7 mouse cellular contexts compared by ENCODE assay signal in genomic region chr2:26236681-26237289, GRCm38 (mm10). TPM values are rescaled to one million over a fixed set of nuclear protein-coding genes. Genes with fewer than 3 reads are reported as not detected.
DNase-seq lines count a peak whose midpoint lies in the region; ATAC-seq lines count a peak whose summit lies in the region.

No protein-coding gene starts in this region.

- peak overlapping the region; percentile 80 for H3K9ac ChIP-seq in lung, embryonic 15.5 days
- H3K9ac ChIP-seq in heart, embryonic 16.5 days (ENCODE audit: low read length), result peak overlapping the region; percentile 90
- H3K9ac ChIP-seq in liver, embryonic 15.5 days, result peak overlapping the region; percentile 91

- H3K4me3 ChIP-seq in lung, embryonic 15.5 days, result peak overlapping the region; percentile 93
- peak overlapping the region; percentile 92 for H3K4me3 ChIP-seq in heart, embryonic 16.5 days (ENCODE audit: low read length)
- peak overlapping the region; percentile 90 for H3K4me3 ChIP-seq in liver, embryonic 15.5 days (replicated peaks)

- H3K27me3 ChIP-seq in lung, embryonic 15.5 days, result no peaks in the 10 kb centered on the region
- H3K27me3 ChIP-seq in heart, embryonic 16.5 days (ENCODE audit: control insufficient read depth, insufficient read depth, low read length), result no peaks in the 10 kb centered on the region
- 0 out of 2 replicates have a peak, but pooled peaks cover 3% of the 10 kb centered on the region for H3K27me3 ChIP-seq in liver, embryonic 15.5 days

- under 1% methylated on average over 51 of the region's 51 CpGs for WGBS in lung, embryonic 15.5 days
- WGBS in heart, embryonic 16.5 days, result under 1% methylated on average over 46 of the region's 51 CpGs
- WGBS in liver, embryonic 15.5 days (ENCODE audit: insufficient replicate concordance), result under 1% methylated on average over 51 of the region's 51 CpGs

- ATAC-seq in lung, embryonic 15.5 days (ENCODE audit: borderline replicate concordance, extremely low read depth, low FRiP score, low TSS enrichment), result peak; percentile 61
- ATAC-seq in common myeloid progenitor, adult 5-6 weeks (replicated peaks; ENCODE audit: low read depth, poor library complexity, severe bottlenecking), result 0 out of 2 replicates have a peak, but pooled peaks have one; percentile 25
- ATAC-seq in heart, embryonic 16.5 days (replicated peaks; ENCODE audit: extremely low read depth, insufficient read depth, low FRiP score), result no peak; the same call in 1 of the 2 replicates
- ATAC-seq in liver, embryonic 15.5 days (ENCODE audit: insufficient read depth), result peak; percentile 58

- peak overlapping the region; percentile 89 for H3K4me2 ChIP-seq in lung, embryonic 15.5 days
- peak overlapping the region; percentile 94 for H3K4me2 ChIP-seq in heart, embryonic 16.5 days (ENCODE audit: low read depth, low read length)
- peak overlapping the region; percentile 92 for H3K4me2 ChIP-seq in liver, embryonic 15.5 days

- peak overlapping the region; percentile 67 for H3K27ac ChIP-seq in lung, embryonic 15.5 days
- peak overlapping the region; percentile 74 for H3K27ac ChIP-seq in heart, embryonic 16.5 days (ENCODE audit: low read length)
- peak overlapping the region; percentile 83 for H3K27ac ChIP-seq in liver, embryonic 15.5 days (replicated peaks)

- no peaks in the 10 kb centered on the region for H3K9me3 ChIP-seq in lung, embryonic 15.5 days
- no peaks in the 10 kb centered on the region for H3K9me3 ChIP-seq in heart, embryonic 16.5 days (replicated peaks; ENCODE audit: control insufficient read depth, low read length)
- no peaks in the 10 kb centered on the region for H3K9me3 ChIP-seq in liver, embryonic 15.5 days (replicated peaks)

- peaks cover 26% of the 10 kb centered on the region for H3K4me1 ChIP-seq in lung, embryonic 15.5 days
- peaks cover 28% of the 10 kb centered on the region for H3K4me1 ChIP-seq in heart, embryonic 16.5 days (ENCODE audit: control insufficient read depth, insufficient read depth, low read length)
- H3K4me1 ChIP-seq in liver, embryonic 15.5 days (replicated peaks), result peaks cover 44% of the 10 kb centered on the region

- no peak for DNase-seq in lung, postnatal 14 days
- no peak for DNase-seq in MN1 (ENCODE audit: low spot score)
- DNase-seq in cerebellum, adult 9-11 months, result no peak

- no peaks in the 10 kb centered on the region for H3K36me3 ChIP-seq in lung, embryonic 15.5 days
- H3K36me3 ChIP-seq in heart, embryonic 16.5 days (ENCODE audit: control insufficient read depth, insufficient read depth), result no peaks in the 10 kb centered on the region
- H3K36me3 ChIP-seq in liver, embryonic 15.5 days (replicated peaks), result no peaks in the 10 kb centered on the region

RNA-seq across cellular contexts. Expression of gene Qsox2, which starts 0.5 kb away (rescaled TPM):
- polyA plus RNA-seq in lung, embryonic 15.5 days (2015; fragmentation: Nextera tagmentation; extraction: Ambion mirVana), result 22.8 and 24.5 TPM in 2 replicates
- 5.4 and 6.9 TPM in 2 replicates for total RNA-seq in common myeloid progenitor, adult 5-6 weeks (2017)
- 11.8 and 13.0 TPM in 2 replicates for polyA plus RNA-seq in heart, embryonic 16.5 days (2015; fragmentation: Nextera tagmentation; extraction: Ambion mirVana)
- 5.1 and 5.2 TPM in 2 replicates for polyA plus RNA-seq in liver, embryonic 15.5 days (2015; fragmentation: Nextera tagmentation; extraction: Ambion mirVana)

RNA-seq across cellular contexts. Expression of gene Lhx3, which starts 28.7 kb away (rescaled TPM):
- not detected in 2 replicates for polyA plus RNA-seq in lung, embryonic 15.5 days (2015; fragmentation: Nextera tagmentation; extraction: Ambion mirVana)
- not detected in 2 replicates for total RNA-seq in common myeloid progenitor, adult 5-6 weeks (2017)
- not detected in 2 replicates for polyA plus RNA-seq in heart, embryonic 16.5 days (2015; fragmentation: Nextera tagmentation; extraction: Ambion mirVana)
- polyA plus RNA-seq in liver, embryonic 15.5 days (2015; fragmentation: Nextera tagmentation; extraction: Ambion mirVana), result not detected in 2 replicates

RNA-seq across cellular contexts. Expression of gene Ccdc187, which starts 57.6 kb away (rescaled TPM):
- polyA plus RNA-seq in lung, embryonic 15.5 days (2015; fragmentation: Nextera tagmentation; extraction: Ambion mirVana), result 0.31 and 0.34 TPM in 2 replicates
- total RNA-seq in common myeloid progenitor, adult 5-6 weeks (2017), result not detected in 2 replicates
- 0.10 and 0.13 TPM in 2 replicates for polyA plus RNA-seq in heart, embryonic 16.5 days (2015; fragmentation: Nextera tagmentation; extraction: Ambion mirVana)
- 0.03 TPM in 1 of 2 replicates, not detected in the other for polyA plus RNA-seq in liver, embryonic 15.5 days (2015; fragmentation: Nextera tagmentation; extraction: Ambion mirVana)
